Mouse (Mus musculus) lung, postnatal 25 days (tissue): Measurements from ENCODE around the gene Lrrtm3.
A peak's percentile ranks its signal among the peaks of the same experiment; 100 is the strongest.

Experiments used
- DNase-seq: peaks from one replicate; pipeline ENCODE4 v3.0.0; 2022; ENCODE audit warnings: low spot score

Lrrtm3 gene

GRCm38 (mm10) chr10:63886449-63887088 is 203.5 kb downstream of the Lrrtm3 start:
- DNase-seq, result no peak

GRCm38 (mm10) chr10:63880462-63880903 is 209.6 kb downstream of the Lrrtm3 start:
- peak; percentile 59 for DNase-seq
